ENCODE assay signal across 8 mouse cellular contexts in genomic region chr6:5384178-5384490, GRCm38 (mm10). TPM values are rescaled to one million over a fixed set of nuclear protein-coding genes. Genes with fewer than 3 reads are reported as not detected.
A peak's percentile ranks its signal among the peaks of the same experiment; 100 is the strongest.
DNase-seq lines count a peak whose midpoint lies in the region; ATAC-seq and TF ChIP-seq lines count a peak whose summit lies in the region.

No protein-coding gene starts in this region.

- peak overlapping the region; percentile 57 for H3K9ac ChIP-seq in hindbrain, embryonic 14.5 days

- POLR2A ChIA-PET in Patski (lab: Charles Lee): no interaction called here

- no peak for ATAC-seq in Patski
- ATAC-seq in frontal cortex, adult (ENCODE audit: low TSS enrichment): peak; percentile 58
- ATAC-seq in hindbrain, embryonic 14.5 days (ENCODE audit: low FRiP score): no peak

- H3K4me2 ChIP-seq in hindbrain, embryonic 14.5 days (replicated peaks): peak overlapping the region; percentile 56

- peaks cover 44% of the 10 kb centered on the region for H3K4me1 ChIP-seq in hindbrain, embryonic 14.5 days (replicated peaks; ENCODE audit: control insufficient read depth, insufficient read depth, low read length)

- peak; percentile 86 for TF ChIP-seq CTCF in Patski (IDR thresholded peaks at IDR 0.05)

- peak overlapping the region; percentile 80 for H3K27ac ChIP-seq in hindbrain, embryonic 14.5 days

- in situ Hi-C loops in Patski (cut with MboI; ENCODE audit: low pct_unique_long_range_greater_than_20kb): loop anchor here (5.0 to 25.0 kb wide), 7 partner anchors 272 to 1747 kb away; partner anchors contain the start of gene Ppp1r9a

- peak overlapping the region; percentile 25 for H3K4me3 ChIP-seq in hindbrain, embryonic 14.5 days (replicated peaks; ENCODE audit: low read length)

- no peaks in the 10 kb centered on the region for H3K36me3 ChIP-seq in hindbrain, embryonic 14.5 days (replicated peaks; ENCODE audit: control insufficient read depth, insufficient read depth)

- WGBS in hindbrain, embryonic 14.5 days: under 1% methylated on average over 11 of the region's 11 CpGs

- peaks cover 27% of the 10 kb centered on the region for H3K27me3 ChIP-seq in Patski
- no peaks in the 10 kb centered on the region for H3K27me3 ChIP-seq in hindbrain, embryonic 14.5 days (ENCODE audit: control insufficient read depth, insufficient read depth, low read length)

- DNase-seq in Patski (ENCODE audit: low read depth, low spot score): no peak
- DNase-seq in cerebellum, adult 9-10 months: peak; percentile 28
- DNase-seq in hindbrain, embryonic 14.5 days (ENCODE audit: low spot score): peak; percentile 93
- DNase-seq in layer of hippocampus, postnatal 14 days (ENCODE audit: low spot score in 2 of 2): peak; percentile 76 to 86
- peak; percentile 79 for DNase-seq in lung, postnatal 25 days (ENCODE audit: low spot score)
- DNase-seq in right cerebral cortex, adult 2 months (ENCODE audit: low spot score in 2 of 2): peak; percentile 77 to 81
- DNase-seq in urinary bladder, postnatal 4 days (ENCODE audit: low spot score in 2 of 2): peak; percentile 42 to 66

- H3K9me3 ChIP-seq in hindbrain, embryonic 14.5 days (ENCODE audit: control insufficient read depth, low read length): no peaks in the 10 kb centered on the region

- CTCF ChIA-PET in Patski (lab: Charles Lee): interaction anchor here (0.6 to 2.4 kb wide), 6 partner anchors 8 to 288 kb away, joined by 3 to 6 read pairs (median 4); no protein-coding TSS in a partner anchor

RNA-seq across cellular contexts. Expression of gene Asb4, which starts 0.9 kb away (rescaled TPM):
- not detected for polyA plus RNA-seq in Patski (2021)
- polyA plus RNA-seq in hindbrain, embryonic 14.5 days (2014; fragmentation: Nextera tagmentation; extraction: Ambion mirVana): 17.1 and 18.7 TPM in 2 replicates
- total RNA-seq in layer of hippocampus, postnatal 14 days (2021): under 1 TPM; 0.41 to 0.86 TPM

Comparison
In these comparisons a context has a peak if more than half of its experiments do, and no peak if none do; other contexts are left out.
1. RNA of gene Asb4, which starts 0.9 kb away (polyA plus RNA-seq): 17.1 to 18.7 TPM in hindbrain, embryonic 14.5 days; not detected in Patski (single experiment); every median in the first group is over 10 times any median in the second.